Mouse (Mus musculus) intestine, embryonic 15.5 days (tissue): Measurements from ENCODE around the gene Scd1. TPM values are rescaled to one million over a fixed set of nuclear protein-coding genes. Genes with fewer than 3 reads are reported as not detected.

Experiments
- polyA plus RNA-seq: library from polyadenylated mRNA; unstranded; fragments of >200 nt; fragmentation: Nextera tagmentation; extraction: Ambion mirVana; gene quantifications from 2 replicates; pipeline ENCODE4 v1.2.1, GENCODE M21; 2015

Scd1 gene
- polyA plus RNA-seq, 1 experiment from 2014 or later: 5.2 TPM

Other genes starting within 250 kb of the Scd1 start
- not detected in 2 replicates for gene Pkd2l1, start 215.4 kb downstream of the Scd1 start, polyA plus RNA-seq
- 0.15 and 0.54 TPM in 2 replicates for gene Scd3, start 204.6 kb downstream of the Scd1 start, polyA plus RNA-seq
- 417 and 432 TPM in 2 replicates for gene Scd2, start 114.2 kb downstream of the Scd1 start, polyA plus RNA-seq
- 0.10 and 0.19 TPM in 2 replicates for gene Scd4, start 74.8 kb downstream of the Scd1 start, polyA plus RNA-seq
- gene Wnt8b, start 85.6 kb upstream of the Scd1 start, polyA plus RNA-seq: not detected in 2 replicates
- gene Sec31b, start 138.0 kb upstream of the Scd1 start, polyA plus RNA-seq: 0.40 and 0.49 TPM in 2 replicates
- not detected in 2 replicates for gene Gm20538, start 145.0 kb upstream of the Scd1 start, polyA plus RNA-seq
- gene Ndufb8, start 147.6 kb upstream of the Scd1 start, polyA plus RNA-seq: 562 and 659 TPM in 2 replicates
- gene Hif1an, start 155.0 kb upstream of the Scd1 start, polyA plus RNA-seq: 25.4 and 26.3 TPM in 2 replicates